Mouse (Mus musculus): ENCODE data around the gene Nav2. TPM values are rescaled to one million over a fixed set of nuclear protein-coding genes. Genes with fewer than 3 reads are reported as not detected.

Nav2 gene
- polyA plus RNA-seq, 1 experiment, result 38.5 TPM

GRCm38 (mm10) chr7:49000816-49001215, 92.3 kb downstream of the Nav2 start:
- TF ChIP-seq CTCF (IDR thresholded peaks at IDR 0.05; ENCODE audit: extremely low read depth, insufficient read depth, low read length) (no peak), POLR2A (IDR thresholded peaks at IDR 0.05; ENCODE audit: extremely low read depth, insufficient read depth, low read length) (no peak)
- Histone ChIP-seq H3K4me3 (ENCODE audit: insufficient read depth, low read length) (no peak overlapping the region), H3K27ac (ENCODE audit: insufficient read depth, low read length) (peak overlapping the region; percentile 34; the same call in 1 of the 2 replicates), H3K4me1 (ENCODE audit: control insufficient read depth, insufficient read depth, low read length) (peaks cover 9% of the 10 kb centered on the region)

GRCm38 (mm10) chr7:49004402-49004801, 95.9 kb downstream of the Nav2 start:
- no peak for TF ChIP-seq POLR2A (IDR thresholded peaks at IDR 0.05; ENCODE audit: extremely low read depth, insufficient read depth, low read length)
- TF ChIP-seq CTCF (IDR thresholded peaks at IDR 0.05; ENCODE audit: extremely low read depth, insufficient read depth, low read length), result no peak
- no peak overlapping the region for H3K27ac ChIP-seq (ENCODE audit: insufficient read depth, low read length)
- peaks cover 5% of the 10 kb centered on the region for H3K4me1 ChIP-seq (ENCODE audit: control insufficient read depth, insufficient read depth, low read length)
- H3K4me3 ChIP-seq (ENCODE audit: insufficient read depth, low read length), result no peak overlapping the region

DNA sequence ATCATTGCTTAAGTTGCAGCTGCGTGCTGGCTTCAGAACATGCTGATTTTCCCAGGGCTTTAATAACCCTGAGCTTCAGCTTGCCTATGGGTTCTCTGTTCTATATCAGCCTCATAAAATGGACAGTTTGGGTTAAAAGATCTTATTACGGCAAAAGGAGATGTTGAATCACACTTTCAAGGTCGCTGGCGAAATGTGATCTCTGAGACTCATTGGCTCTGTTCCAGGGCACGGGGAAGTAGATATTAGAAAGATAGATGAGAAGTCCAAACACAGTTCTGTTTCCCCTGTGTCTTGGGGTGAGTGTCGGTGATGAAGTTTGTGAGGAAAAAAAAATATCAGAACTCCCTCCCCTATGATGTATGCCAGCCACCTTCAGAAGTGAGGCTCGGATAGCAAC, 98.4 kb downstream of the Nav2 start:
- TF ChIP-seq CTCF (IDR thresholded peaks at IDR 0.05; ENCODE audit: extremely low read depth, insufficient read depth, low read length), result no peak
- no peak for TF ChIP-seq POLR2A (IDR thresholded peaks at IDR 0.05; ENCODE audit: extremely low read depth, insufficient read depth, low read length)
- H3K27ac ChIP-seq (ENCODE audit: insufficient read depth, low read length), result no peak overlapping the region

GRCm38 (mm10) chr7:49010739-49011138, 102.2 kb downstream of the Nav2 start:
- no peak overlapping the region for H3K27ac ChIP-seq (ENCODE audit: insufficient read depth, low read length)
- H3K4me1 ChIP-seq (ENCODE audit: control insufficient read depth, insufficient read depth, low read length), result no peaks in the 10 kb centered on the region
- TF ChIP-seq POLR2A (IDR thresholded peaks at IDR 0.05; ENCODE audit: extremely low read depth, insufficient read depth, low read length), result no peak
- TF ChIP-seq CTCF (IDR thresholded peaks at IDR 0.05; ENCODE audit: extremely low read depth, insufficient read depth, low read length), result no peak
- H3K4me3 ChIP-seq (ENCODE audit: insufficient read depth, low read length), result no peak overlapping the region

More for the DNA sequence above, 98.4 kb downstream of the Nav2 start:
- H3K4me1 ChIP-seq (ENCODE audit: control insufficient read depth, insufficient read depth, low read length), result peaks cover 4% of the 10 kb centered on the region; the same call in 1 of the 2 replicates
- H3K4me3 ChIP-seq (ENCODE audit: insufficient read depth, low read length), result no peak overlapping the region

DNA sequence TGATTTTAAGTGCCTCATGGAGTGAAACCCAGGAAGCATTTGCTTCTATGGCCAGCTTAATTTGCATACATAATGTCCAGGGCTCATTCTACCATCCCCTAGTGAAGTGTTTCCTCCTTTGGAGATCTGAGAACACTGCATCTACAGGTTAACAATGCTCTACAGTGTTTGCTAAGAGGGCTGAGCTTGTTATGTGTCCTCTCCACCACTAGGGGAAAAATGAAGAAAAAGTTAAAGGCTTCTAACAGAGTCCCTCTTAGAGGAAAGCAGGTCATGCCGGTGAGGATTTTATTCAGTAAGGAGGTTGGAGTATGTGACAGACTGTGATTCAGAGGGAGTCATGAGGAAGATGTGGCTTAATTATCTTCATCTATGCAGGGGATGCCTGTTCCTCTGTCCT, 103.5 kb downstream of the Nav2 start:
- Histone ChIP-seq H3K27ac (ENCODE audit: insufficient read depth, low read length) (no peak overlapping the region), H3K4me1 (ENCODE audit: control insufficient read depth, insufficient read depth, low read length) (no peaks in the 10 kb centered on the region), H3K4me3 (ENCODE audit: insufficient read depth, low read length) (no peak overlapping the region)
- TF ChIP-seq POLR2A (IDR thresholded peaks at IDR 0.05; ENCODE audit: extremely low read depth, insufficient read depth, low read length) (no peak), CTCF (IDR thresholded peaks at IDR 0.05; ENCODE audit: extremely low read depth, insufficient read depth, low read length) (no peak)

DNA sequence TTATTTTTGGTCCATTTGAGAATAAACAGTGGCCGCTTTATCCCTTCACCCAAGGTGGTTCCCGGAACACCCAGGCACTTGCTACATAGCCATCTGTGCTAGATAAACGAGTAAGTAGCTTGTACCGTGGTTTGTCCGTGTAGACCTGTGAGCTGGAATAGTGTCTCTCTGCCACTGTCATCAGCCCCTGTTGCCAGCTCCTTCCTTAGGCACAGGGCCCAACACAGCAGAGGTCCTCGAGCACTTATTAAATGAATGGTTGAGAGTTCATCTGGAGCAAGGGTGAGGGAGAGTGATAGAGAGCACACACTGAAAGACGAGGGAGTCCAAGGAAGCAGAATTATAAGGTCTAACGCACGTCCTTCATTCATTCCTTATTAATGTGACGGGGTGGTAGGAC, 106.0 kb downstream of the Nav2 start:
- Histone ChIP-seq H3K27ac (ENCODE audit: insufficient read depth, low read length) (no peak overlapping the region), H3K4me3 (ENCODE audit: insufficient read depth, low read length) (no peak overlapping the region), H3K4me1 (ENCODE audit: control insufficient read depth, insufficient read depth, low read length) (no peaks in the 10 kb centered on the region)
- TF ChIP-seq POLR2A (IDR thresholded peaks at IDR 0.05; ENCODE audit: extremely low read depth, insufficient read depth, low read length), result no peak
- TF ChIP-seq CTCF (IDR thresholded peaks at IDR 0.05; ENCODE audit: extremely low read depth, insufficient read depth, low read length), result no peak

- no peaks in the 10 kb centered on the region for H3K4me1 ChIP-seq (ENCODE audit: control insufficient read depth, insufficient read depth, low read length)
- H3K27ac ChIP-seq (ENCODE audit: insufficient read depth, low read length), result no peak overlapping the region
- TF ChIP-seq POLR2A (IDR thresholded peaks at IDR 0.05; ENCODE audit: extremely low read depth, insufficient read depth, low read length) (no peak), CTCF (IDR thresholded peaks at IDR 0.05; ENCODE audit: extremely low read depth, insufficient read depth, low read length) (no peak)
- H3K4me3 ChIP-seq (ENCODE audit: insufficient read depth, low read length), result no peak overlapping the region
Measured at GRCm38 (mm10) chr7:49015297-49015696, 106.8 kb downstream of the Nav2 start.

- H3K4me3 ChIP-seq (ENCODE audit: insufficient read depth, low read length), result no peak overlapping the region
- no peaks in the 10 kb centered on the region for H3K4me1 ChIP-seq (ENCODE audit: control insufficient read depth, insufficient read depth, low read length)
- TF ChIP-seq CTCF (IDR thresholded peaks at IDR 0.05; ENCODE audit: extremely low read depth, insufficient read depth, low read length) (no peak), POLR2A (IDR thresholded peaks at IDR 0.05; ENCODE audit: extremely low read depth, insufficient read depth, low read length) (no peak)
- H3K27ac ChIP-seq (ENCODE audit: insufficient read depth, low read length), result no peak overlapping the region
Measured at GRCm38 (mm10) chr7:49016088-49016487, 107.6 kb downstream of the Nav2 start.

DNA sequence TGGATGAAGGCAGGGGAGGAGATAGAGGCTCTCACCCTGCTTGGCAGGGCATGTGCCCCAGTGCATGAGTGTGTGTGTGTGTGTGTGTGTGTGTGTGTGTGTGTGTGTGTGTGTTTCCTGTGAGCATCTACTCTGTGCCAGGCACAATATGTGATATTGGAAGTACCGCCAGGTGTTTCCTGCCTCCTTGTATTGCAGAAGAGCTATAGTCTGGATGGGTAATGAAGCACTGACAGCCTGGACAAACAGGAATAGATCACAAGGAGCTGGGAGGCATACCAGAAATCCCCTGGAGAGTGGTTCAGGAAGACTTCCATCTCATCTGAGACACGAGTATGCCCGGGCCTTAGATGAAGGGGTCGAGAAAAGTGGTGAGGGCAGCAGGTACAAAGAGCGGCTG, 109.3 kb downstream of the Nav2 start:
- Histone ChIP-seq H3K4me1 (ENCODE audit: control insufficient read depth, insufficient read depth, low read length) (no peaks in the 10 kb centered on the region), H3K4me3 (ENCODE audit: insufficient read depth, low read length) (no peak overlapping the region), H3K27ac (ENCODE audit: insufficient read depth, low read length) (no peak overlapping the region)
- no peak for TF ChIP-seq POLR2A (IDR thresholded peaks at IDR 0.05; ENCODE audit: extremely low read depth, insufficient read depth, low read length)
- TF ChIP-seq CTCF (IDR thresholded peaks at IDR 0.05; ENCODE audit: extremely low read depth, insufficient read depth, low read length), result no peak

GRCm38 (mm10) chr7:49018478-49018914, 110.0 kb downstream of the Nav2 start:
- H3K27ac ChIP-seq (ENCODE audit: insufficient read depth, low read length), result no peak overlapping the region
- H3K4me3 ChIP-seq (ENCODE audit: insufficient read depth, low read length), result no peak overlapping the region
- TF ChIP-seq CTCF (IDR thresholded peaks at IDR 0.05; ENCODE audit: extremely low read depth, insufficient read depth, low read length) (no peak), POLR2A (IDR thresholded peaks at IDR 0.05; ENCODE audit: extremely low read depth, insufficient read depth, low read length) (no peak)
- H3K4me1 ChIP-seq (ENCODE audit: control insufficient read depth, insufficient read depth, low read length), result no peaks in the 10 kb centered on the region

All from cortical plate, adult 2 months (tissue).